Mouse (Mus musculus): ENCODE data around the gene Gm10428.

The Gm10428 gene

GRCm38 (mm10) chr11:62789617-62789936 lies 36.7 kb downstream of the Gm10428 start:
- DNase-seq: no peak
